Mouse (Mus musculus): Measurements from ENCODE around the gene C330021F23Rik.

GRCm38 (mm10) chr8:3556114-3556513, 11.7 kb upstream of the C330021F23Rik start:
- TF ChIP-seq CTCF (IDR thresholded peaks at IDR 0.05; ENCODE audit: low read depth) = no peak
- TF ChIP-seq EP300 (optimal IDR thresholded peaks at IDR 0.05) = no peak

Measured in stomach, postnatal 0 days (tissue).